ENCODE assay signal across 8 mouse cellular contexts in genomic region chr2:18675681-18676456, GRCm38 (mm10). TPM values are rescaled to one million over a fixed set of nuclear protein-coding genes. Genes with fewer than 3 reads are reported as not detected.
DNase-seq lines count a peak whose midpoint lies in the region; ATAC-seq and TF ChIP-seq lines count a peak whose summit lies in the region.

No protein-coding gene starts in this region.

- TF ChIP-seq EP300 in heart, postnatal 0 days (IDR thresholded peaks at IDR 0.05; ENCODE audit: low read depth) = no peak

- peaks cover 19% of the 10 kb centered on the region for H3K4me1 ChIP-seq in heart, postnatal 0 days (ENCODE audit: control insufficient read depth, insufficient read depth)
- H3K4me1 ChIP-seq in hindbrain, embryonic 13.5 days (replicated peaks) = peaks cover 46% of the 10 kb centered on the region
- peaks cover 40% of the 10 kb centered on the region for H3K4me1 ChIP-seq in midbrain, embryonic 15.5 days

- H3K9me3 ChIP-seq in heart, postnatal 0 days (replicated peaks; ENCODE audit: control insufficient read depth, low read length) = no peaks in the 10 kb centered on the region
- no peaks in the 10 kb centered on the region for H3K9me3 ChIP-seq in hindbrain, embryonic 13.5 days
- H3K9me3 ChIP-seq in midbrain, embryonic 15.5 days = no peaks in the 10 kb centered on the region

- DNase-seq in heart, postnatal 0 days (ENCODE audit: low spot score) = no peak
- no peak for DNase-seq in heart, adult 11 months
- DNase-seq in R1 (ENCODE audit: low read depth, low spot score) = peak; percentile 51
- no peak for DNase-seq in adrenal gland, postnatal 4 days (ENCODE audit: low spot score in 2 of 2)
- DNase-seq in frontal cortex, postnatal 10 days (ENCODE audit: low spot score in 2 of 2) = no peak
- DNase-seq in urinary bladder, postnatal 36 days (ENCODE audit: low spot score in 2 of 2) = no peak

- peak overlapping the region; percentile 98 for H3K4me3 ChIP-seq in heart, postnatal 0 days (ENCODE audit: low read depth, low read length)
- peak overlapping the region; percentile 81 for H3K4me3 ChIP-seq in hindbrain, embryonic 13.5 days
- H3K4me3 ChIP-seq in midbrain, embryonic 15.5 days = peak overlapping the region; percentile 68

- 22% methylated on average over 39 of the region's 42 CpGs for WGBS in heart, postnatal 0 days
- 5% methylated on average over 41 of the region's 42 CpGs for WGBS in hindbrain, embryonic 13.5 days
- WGBS in midbrain, embryonic 15.5 days = 8% methylated on average over 37 of the region's 42 CpGs

- H3K36me3 ChIP-seq in heart, postnatal 0 days (replicated peaks; ENCODE audit: control insufficient read depth, insufficient read depth, low read length) = no peaks in the 10 kb centered on the region
- H3K36me3 ChIP-seq in hindbrain, embryonic 13.5 days = no peaks in the 10 kb centered on the region
- H3K36me3 ChIP-seq in midbrain, embryonic 15.5 days (replicated peaks) = no peaks in the 10 kb centered on the region

- H3K27ac ChIP-seq in heart, postnatal 0 days (ENCODE audit: low read depth) = peak overlapping the region; percentile 99
- H3K27ac ChIP-seq in hindbrain, embryonic 13.5 days = peak overlapping the region; percentile 99
- peak overlapping the region; percentile 98 for H3K27ac ChIP-seq in midbrain, embryonic 15.5 days

- peak overlapping the region; percentile 98 for H3K9ac ChIP-seq in heart, postnatal 0 days (replicated peaks; ENCODE audit: low read depth, low read length)
- H3K9ac ChIP-seq in hindbrain, embryonic 13.5 days = peak overlapping the region; percentile 97
- H3K9ac ChIP-seq in midbrain, embryonic 15.5 days = peak overlapping the region; percentile 97

- H3K27me3 ChIP-seq in heart, postnatal 0 days (ENCODE audit: control insufficient read depth, insufficient read depth, low read length) = peaks cover 12% of the 10 kb centered on the region; the same call in 1 of the 2 replicates
- H3K27me3 ChIP-seq in hindbrain, embryonic 13.5 days = peaks cover 33% of the 10 kb centered on the region
- peaks cover 29% of the 10 kb centered on the region for H3K27me3 ChIP-seq in midbrain, embryonic 15.5 days (replicated peaks)

- H3K4me2 ChIP-seq in heart, postnatal 0 days (ENCODE audit: low read depth, low read length) = peak overlapping the region; percentile 80
- peak overlapping the region; percentile 78 for H3K4me2 ChIP-seq in hindbrain, embryonic 13.5 days
- H3K4me2 ChIP-seq in midbrain, embryonic 15.5 days = peak overlapping the region; percentile 76

- no peak for TF ChIP-seq CTCF in heart, postnatal 0 days (IDR thresholded peaks at IDR 0.05; ENCODE audit: low read depth)

- no peak for ATAC-seq in heart, postnatal 0 days (ENCODE audit: insufficient read depth, low read depth)
- ATAC-seq in hindbrain, embryonic 13.5 days (ENCODE audit: low FRiP score) = no peak
- ATAC-seq in midbrain, embryonic 15.5 days (replicated peaks) = no peak

RNA-seq across cellular contexts. Expression of gene Bmi1, which starts 0.9 kb away (rescaled TPM):
- total RNA-seq in heart, postnatal 0 days (2014; rRNA removed; ENCODE audit: low replicate concordance) = 46.6 and 50.7 TPM in 2 replicates
- polyA plus RNA-seq in heart, postnatal 0 days (2015; fragmentation: Nextera tagmentation; extraction: Ambion mirVana) = 14.7 and 15.8 TPM in 2 replicates
- 30.5 and 32.7 TPM in 2 replicates for polyA plus RNA-seq in hindbrain, embryonic 13.5 days (2015; fragmentation: Nextera tagmentation; extraction: Ambion mirVana)
- 22.0 and 25.0 TPM in 2 replicates for polyA plus RNA-seq in midbrain, embryonic 15.5 days (2015; fragmentation: Nextera tagmentation; extraction: Ambion mirVana)
- 10 to 100 TPM; 46.6 to 50.7 TPM for total RNA-seq in adrenal gland, postnatal 4 days (2021)

RNA-seq across cellular contexts. Expression of gene Commd3, which starts 3.7 kb away (rescaled TPM):
- total RNA-seq in heart, postnatal 0 days (2014; rRNA removed; ENCODE audit: low replicate concordance) = 201 and 342 TPM in 2 replicates
- 278 and 291 TPM in 2 replicates for polyA plus RNA-seq in heart, postnatal 0 days (2015; fragmentation: Nextera tagmentation; extraction: Ambion mirVana)
- polyA plus RNA-seq in hindbrain, embryonic 13.5 days (2015; fragmentation: Nextera tagmentation; extraction: Ambion mirVana) = 207 and 214 TPM in 2 replicates
- polyA plus RNA-seq in midbrain, embryonic 15.5 days (2015; fragmentation: Nextera tagmentation; extraction: Ambion mirVana) = 179 and 185 TPM in 2 replicates
- 100 to 1,000 TPM; 117 to 135 TPM for total RNA-seq in adrenal gland, postnatal 4 days (2021)

RNA-seq across cellular contexts. Expression of gene Spag6, which starts 18.0 kb away (rescaled TPM):
- not detected in 2 replicates for total RNA-seq in heart, postnatal 0 days (2014; rRNA removed; ENCODE audit: low replicate concordance)
- polyA plus RNA-seq in heart, postnatal 0 days (2015; fragmentation: Nextera tagmentation; extraction: Ambion mirVana) = 0.10 and 0.14 TPM in 2 replicates
- polyA plus RNA-seq in hindbrain, embryonic 13.5 days (2015; fragmentation: Nextera tagmentation; extraction: Ambion mirVana) = 0.16 and 0.32 TPM in 2 replicates
- polyA plus RNA-seq in midbrain, embryonic 15.5 days (2015; fragmentation: Nextera tagmentation; extraction: Ambion mirVana) = 0.14 and 0.17 TPM in 2 replicates
- total RNA-seq in adrenal gland, postnatal 4 days (2021) = 1 to 10 TPM; 1.2 to 1.4 TPM
